Mouse (Mus musculus) MEL (cell line): ENCODE data around the gene Gabarapl2. TPM values are rescaled to one million over a fixed set of nuclear protein-coding genes. Genes with fewer than 3 reads are reported as not detected.

Source experiments
- DNase-seq: peaks from one replicate; pipeline ENCODE4 v3.0.0; 2011; ENCODE audit warnings: low read depth, low spot score
- H3K27ac ChIP-seq: 2 replicates; pipeline ENCODE4 v1.5.1; 2012; ENCODE audit warnings: low read depth, mild to moderate bottlenecking, control low read depth, low read length, moderate library complexity; ENCODE audit not compliant: control insufficient read depth
- H3K27me3 ChIP-seq, 2 experiments: fragments of 150-350 bp in 1 of 2; sonication (generic) in 1 of 2; 2 replicates each; pipeline ENCODE4 v1.6.1; 2012; ENCODE audit warnings: low read length in 2 of 2, mild to moderate bottlenecking in 2 of 2, improper control_type of control experiment in 1 of 2, moderate library complexity in 1 of 2; ENCODE audit not compliant: insufficient read depth in 2 of 2, control insufficient read depth in 1 of 2
- H3K36me3 ChIP-seq, 2 experiments: 2 replicates each; pipeline ENCODE4 v1.6.1; 2012 to 2014; ENCODE audit warnings: low read length in 2 of 2, improper control_type of control experiment in 1 of 2, inconsistent platforms in 1 of 2, mild to moderate bottlenecking in 1 of 2; ENCODE audit not compliant: insufficient read depth in 2 of 2, control insufficient read depth in 1 of 2
- H3K4me1 ChIP-seq, 2 experiments: fragments of 150-350 bp in 1 of 2; sonication (generic) in 1 of 2; 2 replicates each; pipeline ENCODE4 v1.6.1; 2012; ENCODE audit warnings: low read length in 2 of 2, improper control_type of control experiment in 1 of 2, mild to moderate bottlenecking in 1 of 2; ENCODE audit not compliant: insufficient read depth in 2 of 2, control insufficient read depth in 1 of 2
- H3K4me3 ChIP-seq, 2 experiments: fragments of 150-350 bp in 1 of 2; sonication (generic) in 1 of 2; 2 replicates each; pipeline ENCODE4 v1.5.1; 2012; ENCODE audit warnings: low read depth in 2 of 2, low read length in 2 of 2, mild to moderate bottlenecking in 2 of 2, moderate library complexity in 2 of 2, control low read depth in 1 of 2, improper control_type of control experiment in 1 of 2; ENCODE audit not compliant: control insufficient read depth in 1 of 2, insufficient read depth in 1 of 2
- H3K79me2 ChIP-seq: 2 replicates; pipeline ENCODE4 v1.6.1; 2012; ENCODE audit warnings: mild to moderate bottlenecking, low read length, moderate library complexity; ENCODE audit not compliant: control insufficient read depth, poor library complexity, insufficient read depth
- H3K9ac ChIP-seq: 2 replicates; pipeline ENCODE4 v1.6.1; 2012; ENCODE audit warnings: low read depth, mild to moderate bottlenecking, control low read depth, low read length, moderate library complexity; ENCODE audit not compliant: control insufficient read depth, poor library complexity, severe bottlenecking
- H3K9me3 ChIP-seq: fragments of 150-350 bp; sonication (generic); replicated peaks from 2 replicates; pipeline ENCODE4 v1.6.1; 2012; ENCODE audit warnings: mild to moderate bottlenecking, low read length, improper control_type of control experiment, moderate library complexity; ENCODE audit not compliant: insufficient read depth
- CHD2 ChIP-seq: IDR thresholded peaks from 2 replicates; pipeline ENCODE4 v1.6.1; 2011; ENCODE audit warnings: low read length, improper control_type of control experiment
- E2F4 ChIP-seq: IDR thresholded peaks from 2 replicates; pipeline ENCODE4 v1.6.1; 2011; ENCODE audit warnings: low read depth, low read length, improper control_type of control experiment, borderline replicate concordance
- EP300 ChIP-seq, 2 experiments: IDR thresholded peaks; 2 replicates each; pipeline ENCODE4 v1.6.1; 2011; ENCODE audit warnings: improper control_type of control experiment in 2 of 2, low read length in 2 of 2, low read depth in 1 of 2, mild to moderate bottlenecking in 1 of 2
- ETS1 ChIP-seq: IDR thresholded peaks from 2 replicates; pipeline ENCODE4 v1.6.1; 2012; ENCODE audit warnings: low read depth, mild to moderate bottlenecking, inconsistent platforms, low read length, improper control_type of control experiment, moderate library complexity
- GABPA ChIP-seq: IDR thresholded peaks from 2 replicates; pipeline ENCODE4 v1.6.1; 2012; ENCODE audit warnings: low read depth, mild to moderate bottlenecking, inconsistent platforms, low read length, improper control_type of control experiment, moderate library complexity
- GATA1 ChIP-seq: IDR thresholded peaks from 2 replicates; pipeline ENCODE4 v1.6.1; 2011; ENCODE audit warnings: low read depth, low read length, improper control_type of control experiment
- JUND ChIP-seq: IDR thresholded peaks from 2 replicates; pipeline ENCODE4 v1.6.1; 2011; ENCODE audit warnings: low read depth, mild to moderate bottlenecking, improper control_type of control experiment, low read length
- KAT2A ChIP-seq: conservative IDR thresholded peaks from 2 replicates; pipeline ENCODE4 v1.6.1; 2012; ENCODE audit warnings: low read depth, low read length, improper control_type of control experiment, inconsistent platforms
- MAX ChIP-seq: IDR thresholded peaks from 2 replicates; pipeline ENCODE4 v1.6.1; 2011; ENCODE audit warnings: low read length, improper control_type of control experiment
- MAZ ChIP-seq: IDR thresholded peaks from 2 replicates; pipeline ENCODE4 v1.6.1; 2012; ENCODE audit warnings: low read depth, mild to moderate bottlenecking, inconsistent platforms, low read length, improper control_type of control experiment
- MEF2A ChIP-seq: IDR thresholded peaks from 2 replicates; pipeline ENCODE4 v1.6.1; 2014; ENCODE audit warnings: low read depth, mild to moderate bottlenecking, inconsistent platforms, low read length, improper control_type of control experiment; ENCODE audit not compliant: poor library complexity, insufficient replicate concordance, severe bottlenecking; ENCODE audit errors: extremely low read depth
- MXI1 ChIP-seq: IDR thresholded peaks from 2 replicates; pipeline ENCODE4 v1.6.1; 2011; ENCODE audit warnings: mild to moderate bottlenecking, low read depth, low read length, improper control_type of control experiment
- MYC ChIP-seq: IDR thresholded peaks from 2 replicates; pipeline ENCODE4 v1.6.1; 2011; ENCODE audit warnings: low read depth, mild to moderate bottlenecking, low read length, improper control_type of control experiment, moderate library complexity
- NELFE ChIP-seq: IDR thresholded peaks from 2 replicates; pipeline ENCODE4 v1.6.1; 2011; ENCODE audit warnings: low read depth, low read length, improper control_type of control experiment
- POLR2AphosphoS2 ChIP-seq: IDR thresholded peaks from 2 replicates; pipeline ENCODE4 v1.6.1; 2011; ENCODE audit warnings: low read length, improper control_type of control experiment
- POLR2AphosphoS5 ChIP-seq: IDR thresholded peaks from 2 replicates; pipeline ENCODE4 v1.6.1; 2012; ENCODE audit warnings: low read depth, borderline replicate concordance, mild to moderate bottlenecking, inconsistent platforms, low read length, moderate library complexity, mixed read lengths
- RCOR1 ChIP-seq: IDR thresholded peaks from 2 replicates; pipeline ENCODE4 v1.6.1; 2012; ENCODE audit warnings: low read depth, mild to moderate bottlenecking, inconsistent platforms, low read length, improper control_type of control experiment
- SIN3A ChIP-seq: IDR thresholded peaks from 2 replicates; pipeline ENCODE4 v1.6.1; 2012; ENCODE audit warnings: low read length, improper control_type of control experiment, inconsistent platforms
- SMC3 ChIP-seq: IDR thresholded peaks from 2 replicates; pipeline ENCODE4 v1.6.1; 2011; ENCODE audit warnings: low read depth, low read length, improper control_type of control experiment
- TAL1 ChIP-seq: IDR thresholded peaks from 2 replicates; pipeline ENCODE4 v1.6.1; 2012; ENCODE audit warnings: mild to moderate bottlenecking, inconsistent platforms, low read length, moderate library complexity, mixed read lengths
- TCF12 ChIP-seq: IDR thresholded peaks from 2 replicates; pipeline ENCODE4 v1.6.1; 2014; ENCODE audit warnings: low read depth, mild to moderate bottlenecking, inconsistent platforms, low read length, improper control_type of control experiment, moderate library complexity
- USF1 ChIP-seq: IDR thresholded peaks from 2 replicates; pipeline ENCODE4 v1.6.1; 2014; ENCODE audit warnings: low read depth, mild to moderate bottlenecking, inconsistent platforms, low read length, improper control_type of control experiment, moderate library complexity
- ZMIZ1 ChIP-seq: IDR thresholded peaks from 2 replicates; pipeline ENCODE4 v1.6.1; 2012; ENCODE audit warnings: low read depth, mild to moderate bottlenecking, inconsistent platforms, low read length, improper control_type of control experiment, moderate library complexity
- ZNF384 ChIP-seq: IDR thresholded peaks from 2 replicates; pipeline ENCODE4 v1.6.1; 2012; ENCODE audit warnings: low read depth, mild to moderate bottlenecking, inconsistent platforms, low read length, improper control_type of control experiment
- polyA plus RNA-seq, 2 experiments: library from polyadenylated mRNA; stranded (reverse) in 1 of 2; unstranded in 1 of 2; fragments of >175 nt in 1 of 2; fragments of >200 nt in 1 of 2; gene quantifications; 2 replicates each; pipeline versions ENCODE4 v1.2.1 to v1.2.4; 2012; ENCODE audit warnings: low replicate concordance in 2 of 2, low read depth in 1 of 2; ENCODE audit not compliant: insufficient read length in 2 of 2, insufficient read depth in 1 of 2, missing spikeins in 1 of 2
- total RNA-seq: library from RNA; depleted of rRNA; stranded (reverse); fragments of 300-350 nt; gene quantifications from 2 replicates; pipeline ENCODE4 v1.2.3, GENCODE M21; 2012

The Gabarapl2 gene
- total and polyA plus RNA-seq, 3 experiments = 18.4 to 22.5 TPM; not detected in 1

DNA sequence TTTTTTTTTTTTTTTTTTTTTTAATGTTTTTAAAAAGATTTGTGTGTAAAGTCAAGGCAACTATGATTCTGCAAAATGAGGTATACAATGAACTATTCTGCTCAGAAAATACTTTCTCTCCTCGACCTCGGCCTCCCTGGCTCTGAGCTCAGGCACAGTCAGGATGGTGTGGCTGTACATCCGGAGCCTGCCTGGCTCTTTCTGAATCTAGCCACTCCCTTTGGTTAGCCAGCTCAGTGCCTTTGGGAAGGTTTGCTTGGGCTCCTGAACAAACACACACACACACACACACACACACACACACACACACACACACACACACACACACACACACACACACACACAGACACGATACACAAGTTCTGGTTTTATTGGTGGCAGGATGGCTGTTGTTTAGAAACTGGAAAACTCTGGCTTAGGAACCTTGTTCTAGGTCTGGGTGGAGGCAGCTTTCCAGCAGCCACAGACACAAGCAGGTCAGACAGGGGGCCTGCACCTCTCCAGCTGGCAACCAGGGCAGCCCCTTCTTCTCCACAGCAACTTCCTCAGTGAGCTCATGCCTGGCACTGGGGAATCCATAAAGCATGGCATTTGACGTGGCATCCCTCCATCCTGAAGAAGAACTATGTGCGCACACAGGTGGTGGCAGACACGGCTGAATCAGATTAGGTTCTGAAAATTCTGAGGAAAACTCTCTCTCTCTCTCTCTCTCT lies 24.5 kb downstream of the Gabarapl2 start:
- Histone ChIP-seq H3K4me1 (peaks cover 2 to 12% of the 10 kb centered on the region in 2 experiments; a peak in 3 of 4 replicates), H3K79me2 (no peaks in the 10 kb centered on the region), H3K4me3 (no peak overlapping the region), H3K27ac (no peak overlapping the region), H3K9me3 (no peaks in the 10 kb centered on the region), H3K36me3 (peaks cover 0 to 7% of the 10 kb centered on the region in 2 experiments; a peak in 3 of 4 replicates), H3K27me3 (no peaks in the 10 kb centered on the region), H3K9ac (no peak overlapping the region)
- DNase-seq = no peak
- TF ChIP-seq ZNF384 = peak; percentile 42; the same call in 1 of the 2 replicates
- TF ChIP-seq MEF2A = no peak
- no peak for TF ChIP-seq POLR2AphosphoS5
- no peak for TF ChIP-seq RCOR1

DNA sequence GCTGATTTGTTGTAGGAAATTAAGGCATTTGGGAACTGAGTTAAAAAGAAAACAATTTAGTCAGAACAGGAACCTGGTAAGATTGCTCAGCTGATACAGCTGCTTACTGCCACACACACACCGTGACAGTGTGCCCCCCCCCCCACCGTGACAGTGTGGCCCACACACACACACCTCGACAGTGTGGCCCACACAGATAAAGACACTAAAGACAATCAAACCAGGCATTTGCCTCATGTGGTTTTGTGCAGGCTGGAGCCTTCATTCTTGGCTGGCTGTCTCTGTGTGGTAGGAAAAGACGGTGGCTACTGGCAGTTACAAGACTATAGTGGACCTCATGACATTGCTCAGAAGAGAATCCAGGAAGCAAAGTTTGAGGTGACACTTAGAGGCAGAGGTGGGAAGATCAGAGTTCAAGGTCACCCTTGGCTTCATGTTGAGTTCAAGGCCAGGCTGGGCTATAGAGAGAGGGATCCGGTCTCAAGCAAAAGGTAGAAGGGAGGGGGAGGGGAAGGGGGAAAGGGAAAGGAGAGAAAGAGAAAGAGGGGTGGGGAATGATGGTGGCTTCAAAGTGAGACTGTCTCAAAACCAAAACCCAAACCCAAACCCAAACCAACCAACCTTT lies 26.9 kb downstream of the Gabarapl2 start:
- H3K36me3 ChIP-seq = peaks cover 2 to 7% of the 10 kb centered on the region in 2 experiments; a peak in 3 of 4 replicates

DNA sequence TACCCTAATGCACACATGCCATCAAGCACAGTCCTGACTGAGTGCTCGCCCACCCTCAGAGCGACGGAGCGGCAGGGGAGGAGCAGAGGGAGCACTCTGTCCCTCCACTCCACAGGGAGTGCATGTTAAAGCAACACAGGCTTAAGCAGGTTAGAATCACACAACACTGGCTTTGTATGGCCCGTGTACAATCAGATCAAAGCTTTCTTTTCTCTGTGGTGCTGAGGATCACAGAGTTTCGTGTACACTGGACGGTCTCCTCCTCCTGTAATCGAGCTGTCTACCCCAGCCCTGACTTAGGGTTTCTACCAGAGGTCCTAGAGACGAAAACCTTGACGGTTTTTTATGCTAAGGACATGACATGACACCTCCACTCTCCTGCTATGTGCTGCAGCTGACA lies 28.0 kb downstream of the Gabarapl2 start:
- Histone ChIP-seq H3K36me3 (peaks cover 4 to 7% of the 10 kb centered on the region in 2 experiments; a peak in 3 of 4 replicates), H3K4me3 (no peak overlapping the region), H3K27ac (no peak overlapping the region), H3K27me3 (no peaks in the 10 kb centered on the region), H3K9ac (no peak overlapping the region), H3K9me3 (no peaks in the 10 kb centered on the region), H3K4me1 (peaks cover 2 to 12% of the 10 kb centered on the region in 2 experiments; a peak in 3 of 4 replicates), H3K79me2 (no peaks in the 10 kb centered on the region)
- no peak for DNase-seq
- TF ChIP-seq NELFE = no peak
- no peak for TF ChIP-seq MYC
- TF ChIP-seq CHD2 = no peak
- TF ChIP-seq KAT2A = no peak
- TF ChIP-seq SMC3 = no peak
- TF ChIP-seq JUND = no peak
- no peak for TF ChIP-seq USF1
- no peak for TF ChIP-seq TCF12

More for the DNA sequence above, 26.9 kb downstream of the Gabarapl2 start:
- Histone ChIP-seq H3K27me3 (no peaks in the 10 kb centered on the region), H3K27ac (peak overlapping the region; percentile 42), H3K4me1 (peaks cover 2 to 12% of the 10 kb centered on the region in 2 experiments; a peak in 3 of 4 replicates), H3K9me3 (no peaks in the 10 kb centered on the region), H3K4me3 (no peak overlapping the region), H3K79me2 (no peaks in the 10 kb centered on the region), H3K9ac (no peak overlapping the region)
- DNase-seq = peak; percentile 75
- TF ChIP-seq EP300 (IDR thresholded peaks at IDR 0.05; ENCODE audit: low read depth in 1 of 2, low read length in 2 of 2) (peak; percentile 70 to 88; a peak in 3 of 4 replicates), MAZ (0 out of 2 replicates have a peak, but pooled peaks have one; percentile 48), ETS1 (peak; percentile 63), SIN3A (peak; percentile 42; the same call in 1 of the 2 replicates), POLR2AphosphoS2 (0 out of 2 replicates have a peak, but pooled peaks have one; percentile 48), MAX (no peak; the same call in 1 of the 2 replicates), GABPA (no peak), E2F4 (no peak), TAL1 (peak; percentile 81), GATA1 (peak; percentile 61), RCOR1 (peak; percentile 41; the same call in 1 of the 2 replicates), TCF12 (peak; percentile 90), NELFE (no peak), MXI1 (peak; percentile 72; the same call in 1 of the 2 replicates), ZMIZ1 (no peak)
